Mouse (Mus musculus): ENCODE measurements around the gene Tead1. TPM values are rescaled to one million over a fixed set of nuclear protein-coding genes. Genes with fewer than 3 reads are reported as not detected.

The Tead1 gene
- total RNA-seq, 2 experiments from 2014 or later: 152 to 155 TPM

- DNase-seq: no peak
These were observed 97.6 kb downstream of the Tead1 start for GRCm38 (mm10) chr7:112776670-112777069.

GRCm38 (mm10) chr7:112779636-112780035, 100.5 kb downstream of the Tead1 start:
- no peak for DNase-seq

GRCm38 (mm10) chr7:112780910-112781309, 101.8 kb downstream of the Tead1 start:
- DNase-seq: no peak

- no peak for DNase-seq
These were observed 102.9 kb downstream of the Tead1 start for GRCm38 (mm10) chr7:112781987-112782386.

GRCm38 (mm10) chr7:112784278-112784677, 105.2 kb downstream of the Tead1 start:
- DNase-seq: no peak

- no peak for DNase-seq
These were observed 106.2 kb downstream of the Tead1 start for GRCm38 (mm10) chr7:112785271-112785670.

- peak; percentile 64 to 73 for DNase-seq
These were observed 107.6 kb downstream of the Tead1 start for GRCm38 (mm10) chr7:112786556-112787225.

- no peak for DNase-seq
These were observed 108.2 kb downstream of the Tead1 start for GRCm38 (mm10) chr7:112787281-112787680.

- DNase-seq: peak; percentile 23 to 50
These were observed 109.2 kb downstream of the Tead1 start for GRCm38 (mm10) chr7:112788321-112788751.

- DNase-seq: no peak
These were observed 110.6 kb downstream of the Tead1 start for GRCm38 (mm10) chr7:112789693-112790092.

GRCm38 (mm10) chr7:112790334-112790733, 111.2 kb downstream of the Tead1 start:
- DNase-seq: no peak

- DNase-seq: no peak
These were observed 113.6 kb downstream of the Tead1 start for GRCm38 (mm10) chr7:112792679-112793078.

- peak; percentile 45 to 62 for DNase-seq
These were observed 114.8 kb downstream of the Tead1 start for GRCm38 (mm10) chr7:112793903-112794302.

- no peak for DNase-seq
These were observed 115.4 kb downstream of the Tead1 start for GRCm38 (mm10) chr7:112794481-112794880.

- DNase-seq: no peak
These were observed 118.6 kb downstream of the Tead1 start for GRCm38 (mm10) chr7:112797526-112798321.

- DNase-seq: no peak
These were observed 122.6 kb downstream of the Tead1 start for GRCm38 (mm10) chr7:112801706-112802105.

GRCm38 (mm10) chr7:112806718-112807400, 127.7 kb downstream of the Tead1 start:
- no peak for DNase-seq

- peak; percentile 58 to 60 for DNase-seq
These were observed 128.3 kb downstream of the Tead1 start for GRCm38 (mm10) chr7:112807401-112807751.

- DNase-seq: no peak
These were observed 131.6 kb downstream of the Tead1 start for GRCm38 (mm10) chr7:112810752-112811151.

GRCm38 (mm10) chr7:112812037-112812775, 133.1 kb downstream of the Tead1 start:
- DNase-seq: no peak

- DNase-seq: no peak
These were observed 134.0 kb downstream of the Tead1 start for GRCm38 (mm10) chr7:112813163-112813562.

GRCm38 (mm10) chr7:112813731-112814306, 134.7 kb downstream of the Tead1 start:
- peak; percentile 73 to 81 for DNase-seq
